Mouse (Mus musculus) thymus, adult 2 months (tissue): ENCODE results near the gene Ehd3.

Experiments used
- CTCF ChIP-seq: fragments of 200-500 bp; IDR thresholded peaks from 2 replicates; pipeline ENCODE4 v1.5.1; 2012; ENCODE audit warnings: mild to moderate bottlenecking, control low read depth, low read length, moderate library complexity, borderline replicate concordance; ENCODE audit not compliant: control insufficient read depth, poor library complexity, insufficient read depth; ENCODE audit errors: extremely low read depth
- POLR2A ChIP-seq: fragments of 200-500 bp; IDR thresholded peaks from 2 replicates; pipeline ENCODE4 v1.6.1; 2012; ENCODE audit warnings: mild to moderate bottlenecking, low read length, control low read depth, moderate library complexity; ENCODE audit not compliant: control insufficient read depth, poor library complexity, insufficient read depth; ENCODE audit errors: extremely low read depth

GRCm38 (mm10) chr17:73820726-73821125, 16.8 kb downstream of the Ehd3 start:
- TF ChIP-seq CTCF (no peak), POLR2A (no peak)
